Mouse (Mus musculus) intestine, embryonic 16.5 days (tissue): ENCODE measurements around the gene Abcb8. TPM values are rescaled to one million over a fixed set of nuclear protein-coding genes. Genes with fewer than 3 reads are reported as not detected.

Experiments used
- ATAC-seq: fragments of 200-750 bp; cut with Nextera tagmentation; 2 replicates; pipeline ENCODE4 v1.8.0; 2017; ENCODE audit warnings: moderate TSS enrichment, moderate library complexity
- H3K27ac ChIP-seq: fragments of 300-500 bp; sonication (generic); 2 replicates; pipeline ENCODE4 v1.5.1; 2014; ENCODE audit warnings: mild to moderate bottlenecking, low read length
- H3K27me3 ChIP-seq: fragments of 300-500 bp; sonication (generic); replicated peaks from 2 replicates; pipeline ENCODE4 v1.6.1; 2014; ENCODE audit warnings: low read length, control low read depth, mixed read lengths; ENCODE audit not compliant: control insufficient read depth, insufficient read depth
- H3K36me3 ChIP-seq: fragments of 300-500 bp; sonication (generic); 2 replicates; pipeline ENCODE4 v1.6.1; 2014; ENCODE audit warnings: low read length, control low read depth; ENCODE audit not compliant: control insufficient read depth, insufficient read depth
- H3K4me1 ChIP-seq: fragments of 300-500 bp; sonication (generic); 2 replicates; pipeline ENCODE4 v1.6.1; 2014; ENCODE audit warnings: low read length, control low read depth, mixed read lengths; ENCODE audit not compliant: control insufficient read depth, insufficient read depth
- H3K4me2 ChIP-seq: fragments of 300-500 bp; sonication (generic); 2 replicates; pipeline ENCODE4 v1.6.1; 2014; ENCODE audit warnings: low read depth, low read length, control low read depth
- H3K4me3 ChIP-seq: fragments of 300-500 bp; sonication (generic); 2 replicates; pipeline ENCODE4 v1.5.1; 2014; ENCODE audit warnings: mild to moderate bottlenecking, low read length
- H3K9ac ChIP-seq: fragments of 300-500 bp; sonication (generic); 2 replicates; pipeline ENCODE4 v1.6.1; 2014; ENCODE audit warnings: low read depth, low read length
- H3K9me3 ChIP-seq: fragments of 300-500 bp; sonication (generic); 2 replicates; pipeline ENCODE4 v1.6.1; 2016; ENCODE audit warnings: low read length, control low read depth; ENCODE audit not compliant: control insufficient read depth
- WGBS: fragments of 180-500 bp; shearing (Covaris S2); extraction: QIAGEN DNeasy Blood & Tissue Kit; methylation state at CpG from one replicate; pipeline ENCODE4 v1.1.7; 2014; 5-methylcytosine and 5-hydroxymethylcytosine counted together
- polyA plus RNA-seq: library from polyadenylated mRNA; unstranded; fragments of >200 nt; fragmentation: Nextera tagmentation; extraction: Ambion mirVana; gene quantifications from 2 replicates; pipeline ENCODE4 v1.2.1, GENCODE M21; 2015

The Abcb8 gene
- polyA plus RNA-seq, 1 experiment from 2014 or later: 89.8 TPM

DNA sequence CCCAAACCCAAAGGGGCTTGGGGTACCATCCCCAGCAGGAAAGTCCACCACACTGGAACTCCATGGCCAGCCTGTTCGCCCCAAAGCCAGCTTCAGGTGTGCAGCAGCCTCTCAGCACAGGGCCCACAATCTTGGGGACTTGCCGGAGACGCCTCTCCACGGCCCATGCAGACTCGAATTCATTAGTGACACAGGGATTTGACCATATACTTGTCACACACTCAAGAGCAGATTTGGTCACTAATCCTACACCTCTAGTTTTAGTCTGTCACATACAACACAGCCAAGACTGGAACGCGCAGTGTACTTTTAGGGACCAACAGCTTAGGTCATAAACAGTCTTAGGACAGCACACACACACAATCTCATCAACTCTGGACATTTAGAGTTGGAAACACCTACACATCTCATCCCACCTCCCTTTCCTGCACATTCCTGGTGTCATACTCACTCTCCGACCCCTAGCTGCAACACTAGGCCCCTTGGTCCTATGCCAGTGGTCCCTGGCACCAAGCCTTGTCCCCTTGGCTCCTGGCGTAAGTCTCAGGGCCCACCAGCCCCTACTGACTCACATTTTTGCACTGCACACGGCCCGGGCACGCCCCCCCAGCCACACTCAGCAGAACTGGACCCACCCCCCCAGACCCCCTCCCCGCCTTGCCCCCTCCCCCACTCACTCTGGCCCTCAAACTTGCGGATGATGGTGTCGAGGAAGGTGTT is 42.8 kb upstream of the Abcb8 start:
- Histone ChIP-seq H3K4me1 (peaks cover 57% of the 10 kb centered on the region), H3K27ac (peak overlapping the region; percentile 66), H3K4me3 (peak overlapping the region; percentile 76), H3K4me2 (peak overlapping the region; percentile 94), H3K27me3 (peaks cover 10% of the 10 kb centered on the region; the same call in 1 of the 2 replicates), H3K9me3 (no peaks in the 10 kb centered on the region), H3K36me3 (no peaks in the 10 kb centered on the region), H3K9ac (peak overlapping the region; percentile 83)
- 37% methylated on average over 14 of the region's 15 CpGs for WGBS
- ATAC-seq: no peak

DNA sequence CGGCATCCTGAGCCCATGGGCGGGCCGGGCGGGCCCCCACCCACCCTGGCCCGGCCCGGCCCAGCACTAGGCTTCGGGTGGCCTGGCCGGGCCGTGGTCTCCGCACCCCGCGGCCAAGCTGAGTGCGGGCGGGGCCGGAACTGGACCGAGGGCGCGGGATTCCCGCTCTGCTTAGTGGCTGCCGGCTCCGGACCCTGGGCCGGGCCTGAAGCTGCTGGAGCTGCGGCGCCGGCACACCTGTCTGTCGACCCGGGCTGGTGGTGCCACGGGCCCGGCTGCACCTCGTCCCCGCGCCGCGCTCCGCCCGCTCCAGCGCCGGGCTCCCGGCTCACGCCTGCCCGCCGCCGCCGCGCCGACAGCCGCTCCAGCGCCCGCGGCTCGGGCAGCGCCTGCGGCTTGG is 42.2 kb upstream of the Abcb8 start, which contains the start of gene Kcnh2:
Gene Kcnh2, minus strand, starts transcription at position 327 of the 400 bp plus-strand sequence.
- ATAC-seq: peak; percentile 23
- H3K9ac ChIP-seq: peak within 1 kb of the TSS; percentile 83
- peaks cover 57% of the 10 kb centered on the region for H3K4me1 ChIP-seq
- H3K4me3 ChIP-seq: peak within 1 kb of the TSS; percentile 76
- H3K27ac ChIP-seq: peak within 1 kb of the TSS; percentile 92
- peaks cover 10% of the 10 kb centered on the region; the same call in 1 of the 2 replicates for H3K27me3 ChIP-seq
- peak within 1 kb of the TSS; percentile 94 for H3K4me2 ChIP-seq
- WGBS: under 1% methylated on average over 45 of the region's 53 CpGs
- H3K9me3 ChIP-seq: no peaks in the 10 kb centered on the region
- no peaks in the 10 kb centered on the region for H3K36me3 ChIP-seq

DNA sequence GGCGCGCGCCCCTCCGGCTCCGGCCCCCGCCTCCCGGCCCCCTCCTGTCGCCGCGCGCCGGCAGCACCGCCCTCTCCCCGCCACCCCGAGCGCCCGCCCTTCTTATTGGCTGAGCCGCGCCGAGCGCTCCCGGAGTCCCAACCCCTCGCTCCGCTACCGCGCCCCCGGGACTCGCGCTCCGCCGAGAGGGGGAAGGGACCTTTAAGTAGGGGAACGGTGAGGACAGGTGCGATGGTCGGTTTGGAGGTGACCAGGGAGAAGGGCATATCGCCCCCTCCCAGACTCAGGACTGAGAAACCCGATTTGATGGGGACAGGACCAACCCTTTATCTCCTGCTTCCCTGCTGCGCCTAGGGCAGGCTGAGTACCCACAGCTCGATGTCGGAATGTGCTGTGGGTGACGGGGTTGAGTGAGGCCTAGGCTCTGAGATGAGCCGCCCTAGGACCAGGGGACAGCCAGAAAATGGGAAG is 41.7 kb upstream of the Abcb8 start:
- Histone ChIP-seq H3K4me2 (peak overlapping the region; percentile 94), H3K27ac (peak overlapping the region; percentile 92), H3K36me3 (no peaks in the 10 kb centered on the region), H3K4me1 (peaks cover 57% of the 10 kb centered on the region), H3K9ac (peak overlapping the region; percentile 83), H3K27me3 (peaks cover 10% of the 10 kb centered on the region; the same call in 1 of the 2 replicates), H3K4me3 (peak overlapping the region; percentile 76), H3K9me3 (no peaks in the 10 kb centered on the region)
- ATAC-seq: peak; percentile 77
- WGBS: 1% methylated on average over 36 of the region's 41 CpGs

DNA sequence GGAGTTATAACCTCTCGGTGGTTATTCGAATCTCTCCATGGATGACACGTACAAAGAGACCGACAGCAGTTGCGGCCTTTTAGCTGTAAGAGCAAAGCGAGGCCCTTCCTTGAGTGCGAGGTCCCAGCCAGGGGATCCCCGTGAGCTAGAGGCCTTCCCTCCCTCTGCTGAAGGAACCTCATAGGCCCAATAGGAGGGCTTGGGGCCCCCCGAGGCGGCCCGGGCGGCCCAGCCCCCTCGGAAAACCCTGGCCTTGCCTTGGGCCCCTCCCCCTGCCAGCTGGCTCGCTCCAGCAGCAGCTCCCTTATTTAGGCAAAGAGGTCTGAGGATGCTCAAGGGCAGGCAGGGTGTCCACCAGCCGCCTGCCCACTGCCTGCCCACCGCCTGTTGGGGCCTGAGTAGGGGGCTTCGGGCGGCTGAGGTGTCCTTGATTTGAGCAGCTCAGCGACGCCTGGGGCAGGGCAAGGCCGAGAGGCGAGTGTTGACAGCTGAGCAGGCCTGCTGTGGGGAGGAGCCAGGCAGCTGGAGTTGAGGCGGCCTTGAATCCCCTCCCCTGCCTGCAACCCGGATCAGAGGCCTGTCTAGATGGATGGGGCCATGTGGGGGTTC is 41.1 kb upstream of the Abcb8 start:
- 5% methylated on average over 23 of the region's 24 CpGs for WGBS
- Histone ChIP-seq H3K27me3 (peaks cover 10% of the 10 kb centered on the region; the same call in 1 of the 2 replicates), H3K9ac (peak overlapping the region; percentile 83), H3K27ac (peak overlapping the region; percentile 92), H3K4me3 (peak overlapping the region; percentile 76), H3K36me3 (no peaks in the 10 kb centered on the region), H3K9me3 (no peaks in the 10 kb centered on the region), H3K4me2 (peak overlapping the region; percentile 94), H3K4me1 (peaks cover 54% of the 10 kb centered on the region)
- ATAC-seq: peak; percentile 69

DNA sequence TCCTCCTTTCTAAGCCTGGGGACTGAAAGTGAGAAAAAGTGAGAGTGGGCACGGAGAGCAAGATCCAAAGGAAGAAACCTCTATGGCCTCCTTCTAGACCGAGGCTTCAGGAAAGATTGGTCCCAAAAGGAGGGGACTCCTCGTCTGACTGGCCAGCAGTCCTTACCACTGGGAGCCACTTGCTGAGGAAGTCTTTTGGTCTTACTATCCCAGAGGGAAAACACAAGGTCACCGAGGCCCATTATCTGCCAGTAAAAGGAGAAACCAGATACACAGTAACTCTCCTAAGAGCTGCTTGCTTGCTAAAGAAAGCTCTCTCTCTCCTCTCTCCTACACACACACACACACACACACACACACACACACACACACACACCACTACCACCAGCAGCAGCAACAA is 40.1 kb upstream of the Abcb8 start:
- H3K27me3 ChIP-seq: peaks cover 10% of the 10 kb centered on the region; the same call in 1 of the 2 replicates
- H3K36me3 ChIP-seq: no peaks in the 10 kb centered on the region
- peaks cover 44% of the 10 kb centered on the region for H3K4me1 ChIP-seq
- ATAC-seq: no peak
- H3K4me3 ChIP-seq: no peak overlapping the region
- no peaks in the 10 kb centered on the region for H3K9me3 ChIP-seq
- H3K9ac ChIP-seq: no peak overlapping the region
- no peak overlapping the region for H3K4me2 ChIP-seq
- WGBS: 45% methylated on average over 4 of the region's 4 CpGs
- peak overlapping the region; percentile 92 for H3K27ac ChIP-seq

DNA sequence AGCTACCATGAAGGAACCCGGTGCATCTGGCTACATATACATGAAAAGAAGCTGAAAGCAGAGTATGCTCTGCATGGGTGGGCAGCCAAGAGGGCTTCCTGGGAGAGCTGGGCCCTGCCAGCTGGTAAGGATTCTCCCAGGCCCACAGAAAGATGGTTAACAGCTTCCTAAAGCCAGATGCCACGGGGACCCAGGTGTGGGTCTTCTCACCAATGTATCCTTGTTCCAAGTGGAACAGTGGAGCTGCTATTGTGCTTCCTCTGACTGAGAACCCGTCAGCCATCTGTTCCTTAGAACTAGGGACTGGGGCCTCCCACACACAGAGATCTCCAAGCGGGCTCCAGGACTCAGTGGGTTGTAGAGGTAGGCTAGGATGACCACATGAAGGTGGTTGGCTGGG is 36.7 kb upstream of the Abcb8 start:
- no peak for ATAC-seq

DNA sequence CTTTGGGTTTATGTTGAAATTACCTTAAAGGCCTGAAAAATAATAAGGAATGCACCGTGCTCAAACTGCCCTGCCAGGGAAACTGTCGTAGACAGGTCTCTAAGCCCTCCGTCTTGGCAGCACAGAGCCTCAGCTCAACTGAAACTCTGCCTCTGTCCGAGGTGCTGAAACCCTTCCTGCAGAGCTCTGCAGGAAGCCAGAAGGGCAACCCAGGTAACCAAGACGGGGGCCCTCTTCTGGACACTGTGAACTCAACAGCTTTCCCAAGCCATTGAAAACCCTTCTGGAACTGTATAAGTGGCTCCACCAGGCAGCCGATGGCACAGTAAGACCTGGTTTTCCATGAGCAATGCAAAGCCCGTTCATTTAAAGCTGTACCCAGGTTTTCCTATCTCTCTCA is 36.0 kb upstream of the Abcb8 start:
- H3K4me1 ChIP-seq: peaks cover 7% of the 10 kb centered on the region; the same call in 1 of the 2 replicates
- 10% methylated on average over 7 of the region's 7 CpGs for WGBS
- H3K27me3 ChIP-seq: 0 out of 2 replicates have a peak, but pooled peaks cover 3% of the 10 kb centered on the region
- no peaks in the 10 kb centered on the region for H3K9me3 ChIP-seq
- no peak overlapping the region for H3K27ac ChIP-seq
- no peak overlapping the region for H3K9ac ChIP-seq
- no peak overlapping the region for H3K4me3 ChIP-seq
- 0 out of 2 replicates have a peak, but pooled peaks have one; percentile 37 for ATAC-seq
- H3K36me3 ChIP-seq: no peaks in the 10 kb centered on the region
- H3K4me2 ChIP-seq: no peak overlapping the region

More for the DNA sequence above, 36.7 kb upstream of the Abcb8 start:
- no peak overlapping the region for H3K9ac ChIP-seq
- no peaks in the 10 kb centered on the region for H3K36me3 ChIP-seq
- no peaks in the 10 kb centered on the region for H3K9me3 ChIP-seq
- no peak overlapping the region for H3K4me2 ChIP-seq
- H3K4me1 ChIP-seq: peaks cover 14% of the 10 kb centered on the region
- H3K27ac ChIP-seq: no peak overlapping the region
- H3K4me3 ChIP-seq: no peak overlapping the region
- 50% methylated on average over 4 of the region's 4 CpGs for WGBS
- H3K27me3 ChIP-seq: 0 out of 2 replicates have a peak, but pooled peaks cover 3% of the 10 kb centered on the region

DNA sequence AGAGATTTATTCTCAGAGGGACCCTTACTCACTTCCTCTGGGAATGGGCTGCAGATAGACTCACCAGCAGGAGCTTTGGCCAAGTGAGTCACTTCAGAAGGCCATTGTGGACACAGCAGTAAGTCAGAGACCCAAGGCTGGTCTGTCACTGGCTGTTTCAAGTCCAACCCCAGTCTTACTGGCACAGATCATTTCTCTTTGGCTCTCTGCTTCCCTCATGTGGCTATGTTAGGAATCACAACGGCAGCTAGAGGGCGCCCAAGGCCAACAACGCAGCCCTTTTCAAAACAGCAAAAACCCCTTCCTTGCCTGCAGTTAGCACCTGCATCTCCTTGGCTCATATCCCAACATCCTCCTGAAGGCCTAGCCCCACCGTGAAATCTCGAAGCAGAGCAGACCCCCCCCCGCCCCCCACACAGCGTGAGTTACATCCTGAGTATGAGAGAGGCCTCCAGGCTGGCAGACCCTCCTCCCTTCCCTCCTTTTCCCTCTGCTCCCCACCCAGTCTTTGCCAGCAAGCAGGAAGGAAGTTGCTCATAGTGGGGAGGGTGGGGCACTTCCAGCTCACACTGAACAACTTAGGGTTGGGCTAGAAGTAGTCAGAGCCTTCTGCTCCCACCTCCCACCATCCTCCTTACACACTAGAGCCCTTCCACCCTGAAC is 32.5 kb upstream of the Abcb8 start:
- Histone ChIP-seq H3K36me3 (no peaks in the 10 kb centered on the region), H3K9ac (no peak overlapping the region), H3K27me3 (0 out of 2 replicates have a peak, but pooled peaks cover 3% of the 10 kb centered on the region), H3K9me3 (no peaks in the 10 kb centered on the region), H3K4me1 (no peaks in the 10 kb centered on the region), H3K4me2 (no peak overlapping the region), H3K27ac (no peak overlapping the region), H3K4me3 (no peak overlapping the region)
- 0% methylated on average over 7 of the region's 7 CpGs for WGBS
- peak; percentile 71 for ATAC-seq

DNA sequence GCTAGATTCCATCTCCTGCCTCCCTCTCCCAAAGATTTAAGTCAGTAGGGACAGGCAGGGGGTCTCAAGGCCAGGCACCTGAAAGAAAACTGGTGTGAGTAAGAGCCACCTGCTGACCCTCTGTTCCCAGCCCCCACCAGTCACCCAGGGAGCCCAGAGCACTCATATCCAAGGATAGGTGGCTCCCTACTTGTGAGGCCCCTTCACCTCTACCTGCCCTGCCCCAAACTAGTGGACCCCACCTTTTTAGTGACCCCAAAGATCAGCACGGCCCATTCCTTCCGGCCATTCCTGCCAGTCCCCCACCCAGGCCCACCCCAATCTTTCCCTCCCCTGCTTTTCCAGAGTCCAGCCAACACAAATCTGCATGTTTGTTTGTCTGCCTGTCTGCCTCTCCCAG is 30.0 kb upstream of the Abcb8 start:
- H3K4me2 ChIP-seq: no peak overlapping the region
- H3K27me3 ChIP-seq: 0 out of 2 replicates have a peak, but pooled peaks cover 3% of the 10 kb centered on the region
- H3K9me3 ChIP-seq: no peaks in the 10 kb centered on the region
- WGBS: 68% methylated on average over 2 of the region's 2 CpGs
- no peaks in the 10 kb centered on the region for H3K4me1 ChIP-seq
- no peak for ATAC-seq
- no peak overlapping the region for H3K9ac ChIP-seq
- no peak overlapping the region for H3K4me3 ChIP-seq
- no peaks in the 10 kb centered on the region for H3K36me3 ChIP-seq
- H3K27ac ChIP-seq: no peak overlapping the region
